Mouse (Mus musculus): ENCODE measurements at regions not wholly inside any gene's neighbourhood (a gene's known extent, or its start where the extent isn't known, plus 50 kb on each side); places are given as distances from the start of the nearest gene placed in this dataset.

GRCm38 (mm10) chr2:146565693-146566092 is 53.5 kb upstream of the Ralgapa2 start:
- DNase-seq (ENCODE audit: low read depth, low spot score) = no peak

DNA sequence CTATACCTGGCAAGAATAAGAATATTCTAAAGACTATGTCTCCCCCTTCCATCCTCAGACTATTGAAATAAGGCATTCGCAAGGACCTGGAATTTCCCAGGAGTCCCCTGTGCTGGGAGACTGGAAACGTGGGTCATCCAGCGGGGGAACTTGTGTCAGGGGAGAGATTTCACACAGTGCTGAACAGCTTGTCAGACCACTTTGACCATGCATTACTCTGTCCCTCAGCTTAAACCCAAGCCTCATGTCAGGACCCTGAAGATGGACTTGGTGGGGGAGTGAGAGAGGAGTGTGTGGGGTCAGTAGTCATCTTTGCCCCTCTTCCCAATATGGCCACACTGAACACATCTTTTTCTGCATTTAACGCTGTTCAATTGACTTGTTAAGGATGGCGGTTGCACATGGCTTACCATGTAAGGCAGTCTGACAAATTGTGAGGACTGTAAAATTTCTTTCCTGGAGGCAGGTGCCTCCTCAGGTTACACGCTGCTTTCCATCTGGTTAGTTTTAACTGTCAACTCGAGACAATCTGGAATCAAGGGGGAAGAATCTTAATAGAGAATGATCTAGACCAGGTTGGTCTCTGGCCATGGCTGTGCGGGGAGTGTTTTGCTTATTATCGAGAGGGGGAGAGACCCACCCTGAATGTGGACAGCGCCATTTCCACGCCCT is 56.2 kb upstream of the Ralgapa2 start:
- peak; percentile 33 for DNase-seq (ENCODE audit: low read depth, low spot score)

DNA sequence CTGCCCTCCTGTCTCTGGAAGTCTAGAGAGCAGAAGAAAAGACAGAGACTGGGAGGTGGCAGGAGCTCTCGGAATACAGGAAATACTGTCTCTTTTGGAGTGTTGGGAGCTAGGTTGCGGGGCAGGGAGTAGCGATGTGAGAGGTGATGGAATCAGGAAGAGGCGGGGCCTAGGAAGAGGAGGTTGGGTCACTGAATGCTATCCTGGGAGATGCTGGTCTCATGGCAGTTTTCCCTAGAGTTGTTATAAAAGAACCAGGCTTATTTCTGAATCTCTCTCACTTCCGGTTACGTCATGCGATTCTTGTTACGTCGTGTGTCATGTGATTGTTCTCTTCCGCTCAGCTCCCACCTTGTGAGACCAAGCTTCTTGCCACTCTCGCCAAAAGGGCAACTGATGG is 58.9 kb upstream of the Ralgapa2 start:
- DNase-seq (ENCODE audit: low read depth, low spot score) = no peak

- DNase-seq (ENCODE audit: low read depth, low spot score) = no peak
These were observed 59.7 kb upstream of the Ralgapa2 start for GRCm38 (mm10) chr2:146571857-146572256.

GRCm38 (mm10) chr2:146575610-146576297 is 63.6 kb upstream of the Ralgapa2 start:
- no peak for DNase-seq (ENCODE audit: low read depth, low spot score)

DNA sequence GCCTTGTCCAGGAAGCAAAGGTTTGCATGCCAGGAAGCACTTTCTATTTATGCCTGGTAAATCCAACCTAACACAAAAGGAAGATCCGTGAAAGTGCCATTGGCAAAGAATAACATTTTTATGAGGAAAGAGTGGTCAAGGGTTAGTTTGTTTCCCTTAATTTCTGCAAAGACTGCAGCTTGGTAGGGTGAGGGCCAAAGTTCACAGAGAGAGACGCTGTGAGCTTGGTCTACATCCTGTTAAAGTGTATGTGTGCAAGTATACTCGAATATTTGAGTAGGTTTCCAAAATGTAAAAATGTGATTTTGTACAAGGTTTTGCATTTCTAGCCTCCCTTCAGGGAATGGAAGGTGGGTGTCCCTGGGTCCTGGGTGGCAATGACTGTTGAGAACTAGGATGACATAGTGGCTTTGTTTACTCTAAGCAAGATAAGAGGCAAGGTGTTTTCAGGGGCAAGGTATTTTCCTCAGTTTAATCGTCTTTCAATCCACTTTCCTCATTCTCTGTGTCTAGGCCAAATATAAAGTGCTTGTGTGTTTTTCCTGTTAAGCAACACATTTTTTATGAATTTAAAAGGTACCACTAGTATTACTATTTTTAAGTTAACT is 64.3 kb upstream of the Ralgapa2 start:
- no peak for DNase-seq (ENCODE audit: low read depth, low spot score)

GRCm38 (mm10) chr2:146577096-146577495 is 65.0 kb upstream of the Ralgapa2 start:
- no peak for DNase-seq (ENCODE audit: low read depth, low spot score)

GRCm38 (mm10) chr2:146581220-146581619 is 69.1 kb upstream of the Ralgapa2 start:
- DNase-seq (ENCODE audit: low read depth, low spot score) = no peak

- DNase-seq (ENCODE audit: low read depth, low spot score) = no peak
These were observed 71.8 kb upstream of the Ralgapa2 start for GRCm38 (mm10) chr2:146583807-146584388.

- no peak for DNase-seq (ENCODE audit: low read depth, low spot score)
These were observed 74.2 kb upstream of the Ralgapa2 start for GRCm38 (mm10) chr2:146586381-146586780.

- DNase-seq (ENCODE audit: low read depth, low spot score) = no peak
These were observed 74.8 kb upstream of the Ralgapa2 start for GRCm38 (mm10) chr2:146586981-146587380.

- no peak for DNase-seq (ENCODE audit: low read depth, low spot score)
These were observed 77.7 kb upstream of the Ralgapa2 start for GRCm38 (mm10) chr2:146589860-146590259.

GRCm38 (mm10) chr2:146593291-146593690 is 81.1 kb upstream of the Ralgapa2 start:
- DNase-seq (ENCODE audit: low read depth, low spot score) = no peak

DNA sequence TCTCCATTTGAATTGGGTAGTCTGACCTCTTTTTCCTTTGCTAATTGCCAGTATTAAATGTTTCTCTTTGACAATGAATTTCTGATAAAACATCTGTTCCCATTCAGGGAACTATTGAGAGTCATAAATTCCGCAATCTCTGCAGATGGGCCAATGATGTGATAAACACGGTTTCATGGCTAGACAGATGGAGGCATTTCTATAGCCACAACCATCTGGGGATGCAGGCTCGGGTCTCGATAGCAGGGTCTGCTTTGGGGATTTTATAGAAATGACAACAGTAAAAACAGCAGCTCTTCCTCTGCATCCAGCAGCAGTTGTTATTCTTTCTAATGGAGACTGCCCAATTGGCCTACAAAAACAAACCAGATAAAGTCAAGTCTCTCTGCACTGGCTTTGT is 82.1 kb upstream of the Ralgapa2 start:
- no peak for DNase-seq (ENCODE audit: low read depth, low spot score)

- no peak for DNase-seq (ENCODE audit: low read depth, low spot score)
These were observed 83.5 kb upstream of the Ralgapa2 start for GRCm38 (mm10) chr2:146595673-146596072.

- DNase-seq (ENCODE audit: low read depth, low spot score) = no peak
These were observed 94.0 kb upstream of the Ralgapa2 start for GRCm38 (mm10) chr2:146606170-146606569.

DNA sequence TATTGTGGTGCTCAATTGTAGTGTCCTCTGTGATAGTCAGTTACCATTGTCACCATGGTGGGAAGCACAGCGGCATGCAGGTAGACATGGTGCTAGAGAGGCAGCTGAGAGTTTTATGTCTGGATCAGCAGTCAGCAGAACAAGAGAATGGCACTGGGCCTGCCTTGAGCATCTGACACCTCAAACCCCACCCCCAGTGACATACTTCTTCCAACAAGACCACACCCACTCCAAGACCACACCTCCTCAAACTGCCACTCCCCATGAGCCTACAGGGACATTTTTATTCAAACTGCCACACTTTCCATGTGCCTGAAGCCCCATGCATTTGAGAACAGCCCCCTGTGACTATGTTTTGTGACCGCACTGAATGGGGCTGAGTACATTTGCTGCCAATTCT is 98.8 kb upstream of the Ralgapa2 start:
- DNase-seq (ENCODE audit: low read depth, low spot score) = no peak

DNA sequence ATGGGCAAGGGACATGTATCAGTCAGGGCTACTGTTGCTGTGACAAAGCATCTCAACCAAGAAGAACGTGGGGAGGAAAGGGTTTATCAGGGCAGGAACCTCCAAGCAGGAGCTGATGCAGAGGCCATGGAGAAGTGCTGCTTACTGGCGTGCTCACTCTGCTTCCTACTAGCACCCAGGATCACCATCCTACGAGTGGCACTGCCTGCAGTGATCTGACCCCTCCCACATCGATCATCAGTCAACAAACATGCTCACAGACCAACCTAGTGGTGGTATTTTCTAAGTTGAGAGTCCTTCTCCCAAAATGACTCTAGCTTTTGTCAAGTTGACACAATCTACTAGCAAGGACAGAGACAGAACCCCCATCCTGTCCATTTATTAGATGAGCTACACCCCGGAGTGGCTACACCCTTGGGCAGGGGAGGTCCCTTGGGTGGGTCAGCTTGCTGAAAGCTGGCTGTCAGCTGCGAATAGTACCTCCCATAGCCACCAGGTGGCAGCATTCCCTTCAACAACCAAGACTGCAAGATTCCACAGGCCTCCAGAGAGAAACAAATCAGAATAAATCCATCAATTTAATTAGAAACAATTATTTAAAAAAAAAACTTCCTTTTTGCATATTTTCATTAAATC is 99.9 kb upstream of the Ralgapa2 start:
- DNase-seq (ENCODE audit: low read depth, low spot score) = peak; percentile 84

DNA sequence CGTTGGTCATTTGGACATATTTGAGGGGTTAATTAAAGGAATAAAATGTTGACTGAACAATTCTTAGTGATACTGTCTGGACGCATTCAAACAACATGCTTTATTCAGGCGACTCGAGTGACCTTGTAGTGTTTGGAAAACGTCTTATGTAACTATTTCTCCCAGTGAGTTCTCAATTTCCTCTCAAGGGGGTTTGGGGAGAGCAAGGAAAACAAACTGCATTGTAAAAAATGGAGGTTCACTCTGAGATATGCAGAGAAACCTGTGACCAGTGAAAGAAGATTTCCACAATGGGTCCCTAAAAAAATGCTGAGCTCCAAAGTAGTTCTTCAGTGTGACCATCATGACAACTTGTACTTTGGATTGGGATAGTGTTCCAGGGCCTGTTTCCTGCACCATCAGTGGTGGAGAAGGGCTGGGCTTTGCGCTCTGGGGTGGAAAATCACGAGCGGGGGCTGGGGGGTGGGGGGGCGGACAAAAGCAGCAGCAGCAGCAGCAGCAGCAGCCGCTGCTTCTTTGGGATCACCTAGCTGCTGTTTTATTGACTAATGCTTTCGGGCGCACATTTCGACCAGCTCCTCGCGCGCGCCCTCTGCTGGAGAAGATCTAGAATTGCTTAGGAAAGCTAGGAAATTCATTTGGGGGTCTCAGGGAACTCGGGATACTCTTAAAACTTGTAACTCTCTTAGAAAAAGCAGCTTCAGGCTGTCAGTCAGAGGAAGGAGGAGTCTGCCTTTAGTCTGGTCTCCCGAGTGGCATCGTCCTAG is 100.6 kb upstream of the Ralgapa2 start:
- DNase-seq (ENCODE audit: low read depth, low spot score) = peak; percentile 62

- peak; percentile 86 for DNase-seq (ENCODE audit: low read depth, low spot score)
These were observed 109.0 kb upstream of the Ralgapa2 start for GRCm38 (mm10) chr2:146621167-146621566.

DNA sequence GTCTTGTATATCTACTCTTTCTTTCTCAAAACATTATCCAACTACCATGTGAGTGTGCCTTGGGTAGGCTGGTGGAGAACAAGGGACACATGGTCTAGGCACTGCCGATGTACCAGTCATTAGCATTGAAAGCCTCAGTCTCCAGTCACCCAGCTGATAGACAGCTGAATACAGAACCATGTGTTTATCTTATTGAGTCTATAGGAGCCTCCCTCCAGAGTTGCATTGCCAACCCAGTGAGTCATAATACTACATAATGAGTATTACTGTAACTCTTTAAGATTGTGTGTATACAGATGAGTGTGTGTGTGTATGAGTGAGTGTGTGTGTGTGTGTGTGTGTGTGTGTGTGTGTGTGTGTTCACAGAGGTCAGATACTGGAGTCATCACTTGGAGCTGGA is 110.9 kb upstream of the Ralgapa2 start:
- DNase-seq (ENCODE audit: low read depth, low spot score) = no peak
